Mouse (Mus musculus) lung, postnatal 0 days (tissue): ENCODE data around the gene Dpagt1.

Experiments
- CTCF ChIP-seq: IDR thresholded peaks from 2 replicates; pipeline ENCODE4 v1.5.1; 2016; ENCODE audit warnings: antibody characterized with exemption, mild to moderate bottlenecking
- EP300 ChIP-seq: IDR thresholded peaks from 2 replicates; pipeline ENCODE4 v1.6.1; 2016; ENCODE audit warnings: antibody characterized with exemption, mild to moderate bottlenecking, control low read depth

DNA sequence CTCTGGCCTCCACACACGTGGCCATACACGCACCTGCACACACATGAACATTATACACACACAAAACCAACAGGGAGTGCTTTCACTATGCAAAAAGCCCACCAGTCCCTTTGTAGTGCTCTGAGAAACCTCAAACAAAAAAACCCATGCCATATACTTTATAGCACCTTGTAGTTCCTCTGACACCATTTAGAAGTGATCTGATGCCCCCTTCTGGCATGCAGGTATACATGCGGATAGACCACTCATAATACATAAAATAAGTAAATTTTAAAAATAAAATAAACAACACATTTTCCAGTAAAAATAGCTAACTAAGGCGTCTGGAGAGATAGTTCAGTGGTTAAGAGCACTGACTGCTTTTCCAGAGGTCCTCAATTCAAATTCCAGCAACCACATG, 31.4 kb downstream of the Dpagt1 start:
- peak; percentile 62 for TF ChIP-seq CTCF
- no peak for TF ChIP-seq EP300
